Mouse (Mus musculus) neural tube, embryonic 12.5 days (tissue): ENCODE results near the gene Smad6. TPM values are rescaled to one million over a fixed set of nuclear protein-coding genes. Genes with fewer than 3 reads are reported as not detected.

Experiments used
- ATAC-seq: fragments of 200-750 bp; cut with Nextera tagmentation; 2 replicates; pipeline ENCODE4 v1.8.0; 2017; ENCODE audit warnings: low read depth, mild to moderate bottlenecking, moderate TSS enrichment, moderate library complexity; ENCODE audit not compliant: low FRiP score
- H3K27ac ChIP-seq: fragments of 300-500 bp; sonication (generic); 2 replicates; pipeline ENCODE4 v1.5.1; 2016
- H3K27me3 ChIP-seq: fragments of 300-500 bp; sonication (generic); replicated peaks from 2 replicates; pipeline ENCODE4 v1.6.1; 2016; ENCODE audit warnings: mild to moderate bottlenecking
- H3K36me3 ChIP-seq: fragments of 300-500 bp; sonication (generic); 2 replicates; pipeline ENCODE4 v1.6.1; 2016; ENCODE audit warnings: mild to moderate bottlenecking
- H3K4me1 ChIP-seq: fragments of 300-500 bp; sonication (generic); 2 replicates; pipeline ENCODE4 v1.6.1; 2016
- H3K4me2 ChIP-seq: fragments of 300-500 bp; sonication (generic); replicated peaks from 2 replicates; pipeline ENCODE4 v1.6.1; 2016; ENCODE audit warnings: mild to moderate bottlenecking
- H3K4me3 ChIP-seq: fragments of 300-500 bp; sonication (generic); 2 replicates; pipeline ENCODE4 v1.5.1; 2016
- H3K9ac ChIP-seq: fragments of 300-500 bp; sonication (generic); 2 replicates; pipeline ENCODE4 v1.6.1; 2016; ENCODE audit warnings: mild to moderate bottlenecking
- H3K9me3 ChIP-seq: fragments of 300-500 bp; sonication (generic); 2 replicates; pipeline ENCODE4 v1.6.1; 2016; ENCODE audit warnings: mild to moderate bottlenecking
- WGBS: fragments of 180-500 bp; shearing (Covaris S2); methylation state at CpG from one replicate; pipeline ENCODE4 v1.1.7; 2016; 5-methylcytosine and 5-hydroxymethylcytosine counted together
- polyA plus RNA-seq: library from polyadenylated mRNA; unstranded; fragments of >200 nt; fragmentation: Nextera tagmentation; extraction: Ambion mirVana; gene quantifications from 2 replicates; pipeline ENCODE4 v1.2.1, GENCODE M21; 2016

Gene Smad6
- polyA plus RNA-seq, 1 experiment from 2014 or later, result 11.0 TPM

- no peak for ATAC-seq
- H3K27ac ChIP-seq, result no peak overlapping the region
- H3K4me2 ChIP-seq, result no peak overlapping the region
- H3K4me1 ChIP-seq, result peaks cover 25% of the 10 kb centered on the region
- no peaks in the 10 kb centered on the region for H3K9me3 ChIP-seq
- H3K4me3 ChIP-seq, result no peak overlapping the region
- 0 out of 2 replicates have a peak, but pooled peaks cover 17% of the 10 kb centered on the region for H3K36me3 ChIP-seq
- H3K9ac ChIP-seq, result no peak overlapping the region
- no peaks in the 10 kb centered on the region for H3K27me3 ChIP-seq
- WGBS, result 89% methylated on average over 5 of the region's 5 CpGs
These were observed 21.8 kb downstream of the Smad6 start for GRCm38 (mm10) chr9:64000085-64000484.

GRCm38 (mm10) chr9:63999194-63999593 lies 22.7 kb downstream of the Smad6 start:
- H3K9ac ChIP-seq, result no peak overlapping the region
- no peaks in the 10 kb centered on the region for H3K9me3 ChIP-seq
- H3K36me3 ChIP-seq, result 0 out of 2 replicates have a peak, but pooled peaks cover 10% of the 10 kb centered on the region
- no peak overlapping the region for H3K4me3 ChIP-seq
- no peaks in the 10 kb centered on the region for H3K27me3 ChIP-seq
- H3K27ac ChIP-seq, result no peak overlapping the region
- ATAC-seq, result no peak
- peaks cover 25% of the 10 kb centered on the region for H3K4me1 ChIP-seq
- WGBS, result 93% methylated on average over 9 of the region's 9 CpGs
- no peak overlapping the region for H3K4me2 ChIP-seq

GRCm38 (mm10) chr9:63998026-63998425 lies 23.8 kb downstream of the Smad6 start:
- Histone ChIP-seq H3K9ac (no peak overlapping the region), H3K4me2 (no peak overlapping the region), H3K4me3 (no peak overlapping the region), H3K27ac (no peak overlapping the region), H3K27me3 (no peaks in the 10 kb centered on the region), H3K36me3 (0 out of 2 replicates have a peak, but pooled peaks cover 10% of the 10 kb centered on the region), H3K9me3 (no peaks in the 10 kb centered on the region), H3K4me1 (peaks cover 25% of the 10 kb centered on the region)
- WGBS, result 73% methylated on average over 14 of the region's 14 CpGs
- ATAC-seq, result no peak

GRCm38 (mm10) chr9:63997439-63997838 lies 24.4 kb downstream of the Smad6 start:
- H3K9me3 ChIP-seq, result no peaks in the 10 kb centered on the region
- no peak for ATAC-seq
- H3K4me3 ChIP-seq, result no peak overlapping the region
- H3K4me2 ChIP-seq, result no peak overlapping the region
- H3K27me3 ChIP-seq, result no peaks in the 10 kb centered on the region
- whole genome bisulfite sequencing, result 69% methylated on average over 4 of the region's 4 CpGs
- H3K9ac ChIP-seq, result no peak overlapping the region
- peaks cover 25% of the 10 kb centered on the region for H3K4me1 ChIP-seq
- H3K27ac ChIP-seq, result no peak overlapping the region
- H3K36me3 ChIP-seq, result 0 out of 2 replicates have a peak, but pooled peaks cover 10% of the 10 kb centered on the region

- Histone ChIP-seq H3K36me3 (no peaks in the 10 kb centered on the region), H3K4me2 (no peak overlapping the region), H3K4me1 (peaks cover 8% of the 10 kb centered on the region), H3K27ac (no peak overlapping the region), H3K27me3 (no peaks in the 10 kb centered on the region), H3K9ac (no peak overlapping the region), H3K9me3 (no peaks in the 10 kb centered on the region), H3K4me3 (no peak overlapping the region)
- 91% methylated on average over 5 of the region's 5 CpGs for WGBS
- ATAC-seq, result no peak
These were observed 28.6 kb downstream of the Smad6 start for GRCm38 (mm10) chr9:63993256-63993655.

- H3K9me3 ChIP-seq, result no peaks in the 10 kb centered on the region
- no peaks in the 10 kb centered on the region for H3K36me3 ChIP-seq
These were observed 29.1 kb downstream of the Smad6 start for GRCm38 (mm10) chr9:63992761-63993160.

GRCm38 (mm10) chr9:63991193-63991592 lies 30.7 kb downstream of the Smad6 start:
- H3K9me3 ChIP-seq, result no peaks in the 10 kb centered on the region
- H3K4me2 ChIP-seq, result no peak overlapping the region
- no peak overlapping the region for H3K4me3 ChIP-seq
- H3K4me1 ChIP-seq, result no peaks in the 10 kb centered on the region
- H3K36me3 ChIP-seq, result no peaks in the 10 kb centered on the region
- H3K27me3 ChIP-seq, result no peaks in the 10 kb centered on the region
- no peak overlapping the region for H3K9ac ChIP-seq
- no peak overlapping the region for H3K27ac ChIP-seq
- no peak for ATAC-seq
- 73% methylated on average over 4 of the region's 4 CpGs for WGBS

More at GRCm38 (mm10) chr9:63992761-63993160, 29.1 kb downstream of the Smad6 start:
- Histone ChIP-seq H3K27ac (no peak overlapping the region), H3K4me2 (no peak overlapping the region), H3K27me3 (no peaks in the 10 kb centered on the region), H3K4me3 (no peak overlapping the region), H3K9ac (no peak overlapping the region), H3K4me1 (peaks cover 3% of the 10 kb centered on the region; the same call in 1 of the 2 replicates)
- ATAC-seq, result no peak
- WGBS, result 74% methylated on average over 4 of the region's 4 CpGs

- peaks cover 2% of the 10 kb centered on the region; the same call in 1 of the 2 replicates for H3K4me1 ChIP-seq
- no peak for ATAC-seq
- H3K4me2 ChIP-seq, result no peak overlapping the region
- H3K9me3 ChIP-seq, result no peaks in the 10 kb centered on the region
- no peak overlapping the region for H3K9ac ChIP-seq
- WGBS, result 81% methylated on average over 8 of the region's 8 CpGs
- H3K4me3 ChIP-seq, result no peak overlapping the region
- H3K27me3 ChIP-seq, result no peaks in the 10 kb centered on the region
- no peak overlapping the region for H3K27ac ChIP-seq
- H3K36me3 ChIP-seq, result no peaks in the 10 kb centered on the region
These were observed 32.2 kb downstream of the Smad6 start for GRCm38 (mm10) chr9:63989641-63990040.

- H3K27ac ChIP-seq, result no peak overlapping the region
These were observed 32.6 kb downstream of the Smad6 start for GRCm38 (mm10) chr9:63989214-63989613.

GRCm38 (mm10) chr9:63985125-63985524 lies 36.7 kb downstream of the Smad6 start:
- H3K36me3 ChIP-seq, result no peaks in the 10 kb centered on the region
- no peak overlapping the region for H3K4me3 ChIP-seq
- no peak overlapping the region for H3K27ac ChIP-seq
- H3K4me1 ChIP-seq, result peaks cover 17% of the 10 kb centered on the region
- H3K4me2 ChIP-seq, result no peak overlapping the region
- H3K27me3 ChIP-seq, result no peaks in the 10 kb centered on the region
- H3K9me3 ChIP-seq, result no peaks in the 10 kb centered on the region
- WGBS, result 72% methylated on average over 6 of the region's 6 CpGs
- ATAC-seq, result no peak
- no peak overlapping the region for H3K9ac ChIP-seq

More at GRCm38 (mm10) chr9:63989214-63989613, 32.6 kb downstream of the Smad6 start:
- Histone ChIP-seq H3K4me2 (no peak overlapping the region), H3K4me1 (peaks cover 5% of the 10 kb centered on the region; the same call in 1 of the 2 replicates), H3K4me3 (no peak overlapping the region), H3K27me3 (no peaks in the 10 kb centered on the region), H3K36me3 (no peaks in the 10 kb centered on the region), H3K9ac (no peak overlapping the region), H3K9me3 (no peaks in the 10 kb centered on the region)
- ATAC-seq, result no peak
- WGBS, result 88% methylated on average over 12 of the region's 12 CpGs

- 77% methylated on average over 12 of the region's 12 CpGs for WGBS
- H3K27ac ChIP-seq, result no peak overlapping the region
- H3K4me2 ChIP-seq, result no peak overlapping the region
- H3K36me3 ChIP-seq, result no peaks in the 10 kb centered on the region
- no peaks in the 10 kb centered on the region for H3K9me3 ChIP-seq
- no peak overlapping the region for H3K4me3 ChIP-seq
- no peaks in the 10 kb centered on the region for H3K27me3 ChIP-seq
- ATAC-seq, result no peak
- H3K4me1 ChIP-seq, result peaks cover 20% of the 10 kb centered on the region
- H3K9ac ChIP-seq, result no peak overlapping the region
These were observed 38.8 kb downstream of the Smad6 start for GRCm38 (mm10) chr9:63982937-63983632.

- H3K27ac ChIP-seq, result no peak overlapping the region
- no peaks in the 10 kb centered on the region for H3K36me3 ChIP-seq
- no peak overlapping the region for H3K4me3 ChIP-seq
- H3K4me2 ChIP-seq, result no peak overlapping the region
- no peaks in the 10 kb centered on the region for H3K27me3 ChIP-seq
- WGBS, result 87% methylated on average over 4 of the region's 4 CpGs
- no peaks in the 10 kb centered on the region for H3K9me3 ChIP-seq
- peaks cover 20% of the 10 kb centered on the region for H3K4me1 ChIP-seq
- H3K9ac ChIP-seq, result no peak overlapping the region
- no peak for ATAC-seq
These were observed 39.9 kb downstream of the Smad6 start for GRCm38 (mm10) chr9:63981912-63982311.

- H3K27ac ChIP-seq, result no peak overlapping the region
- WGBS, result 82% methylated on average over 4 of the region's 4 CpGs
- no peak overlapping the region for H3K4me3 ChIP-seq
- no peaks in the 10 kb centered on the region for H3K9me3 ChIP-seq
- H3K36me3 ChIP-seq, result no peaks in the 10 kb centered on the region
- no peak for ATAC-seq
- no peaks in the 10 kb centered on the region for H3K27me3 ChIP-seq
- no peak overlapping the region; the same call in 1 of the 2 replicates for H3K4me2 ChIP-seq
- no peak overlapping the region for H3K9ac ChIP-seq
- H3K4me1 ChIP-seq, result peaks cover 24% of the 10 kb centered on the region
These were observed 40.5 kb downstream of the Smad6 start for GRCm38 (mm10) chr9:63981371-63981770.
